Mouse (Mus musculus): ENCODE measurements around the gene Jade1. TPM values are rescaled to one million over a fixed set of nuclear protein-coding genes. Genes with fewer than 3 reads are reported as not detected.

The Jade1 gene
- 10 to 100 TPM; 14.6 to 18.7 TPM for total RNA-seq (2023)

GRCm38 (mm10) chr3:41555491-41556381, at the start of gene Jade1:
Gene Jade1 (plus strand): TSS chr3:41555731.

Other genes with a start within 250 kb of the Jade1 start
- gene Sclt1, start 186.8 kb downstream of the Jade1 start, total RNA-seq (2023), result 10 to 100 TPM in 1 of 2 experiments, 1 to 10 TPM in 1; 8.3 to 10.2 TPM
- gene D3Ertd751e, start 186.9 kb downstream of the Jade1 start, total RNA-seq (2023), result 1 to 10 TPM; 5.1 to 5.6 TPM

Data from monocyte, adult 59 days (primary cell).